Mouse (Mus musculus) midbrain, embryonic 10.5 days (tissue): ENCODE measurements around the gene Abhd17c. TPM values are rescaled to one million over a fixed set of nuclear protein-coding genes. Genes with fewer than 3 reads are reported as not detected.
A peak's percentile ranks its signal among the peaks of the same experiment; 100 is the strongest.

Experiments used
- DNase-seq: peaks from one replicate; pipeline ENCODE4 v3.0.0-alpha.2; 2017; ENCODE audit warnings: low spot score
- H3K27ac ChIP-seq: fragments of 300-500 bp; sonication (generic); replicated peaks from 2 replicates; pipeline ENCODE4 v1.5.1; 2016; ENCODE audit warnings: mild to moderate bottlenecking
- H3K27me3 ChIP-seq: fragments of 300-500 bp; sonication (generic); 2 replicates; pipeline ENCODE4 v1.6.1; 2016; ENCODE audit warnings: low read depth, mild to moderate bottlenecking; ENCODE audit not compliant: poor library complexity, severe bottlenecking
- H3K36me3 ChIP-seq: fragments of 300-500 bp; sonication (generic); 2 replicates; pipeline ENCODE4 v1.6.1; 2016; ENCODE audit warnings: mild to moderate bottlenecking, moderate library complexity
- H3K4me1 ChIP-seq: fragments of 300-500 bp; sonication (generic); 2 replicates; pipeline ENCODE4 v1.6.1; 2016
- H3K4me3 ChIP-seq: fragments of 300-500 bp; sonication (generic); 2 replicates; pipeline ENCODE4 v1.5.1; 2016; ENCODE audit warnings: mild to moderate bottlenecking, moderate library complexity
- H3K9me3 ChIP-seq: fragments of 300-500 bp; sonication (generic); replicated peaks from 2 replicates; pipeline ENCODE4 v1.6.1; 2016; ENCODE audit warnings: mild to moderate bottlenecking
- WGBS: fragments of 180-500 bp; shearing (Covaris S2); methylation state at CpG from one replicate; pipeline ENCODE4 v1.1.7; 2016; 5-methylcytosine and 5-hydroxymethylcytosine counted together
- polyA plus RNA-seq: library from polyadenylated mRNA; unstranded; fragments of >200 nt; fragmentation: Nextera tagmentation; extraction: Ambion mirVana; gene quantifications from 2 replicates; pipeline ENCODE4 v1.2.1, GENCODE M21; 2016

Abhd17c gene
- polyA plus RNA-seq, 1 experiment from 2014 or later, result 11.9 TPM

DNA sequence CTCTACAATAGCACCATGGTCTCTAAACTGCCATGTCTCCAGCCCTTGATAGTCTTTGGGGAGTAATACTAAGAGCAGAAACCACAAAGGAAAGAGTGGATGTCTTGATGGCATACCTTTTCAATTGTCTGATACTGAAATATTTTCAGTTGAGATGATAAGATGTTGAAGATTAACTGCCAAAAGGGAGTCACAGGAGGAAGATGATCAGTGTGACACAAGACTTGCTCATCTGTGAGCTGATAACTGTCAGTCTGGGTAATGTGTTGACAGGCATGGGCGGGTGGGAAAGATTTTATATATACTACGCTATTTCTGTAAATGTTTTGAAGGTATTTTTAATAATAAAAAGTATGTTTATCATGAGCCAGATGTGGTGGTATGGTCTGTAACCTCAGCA lies 16.7 kb upstream of the Abhd17c start:
- 92% methylated on average over 2 of the region's 2 CpGs for WGBS
- Histone ChIP-seq H3K27ac (no peak overlapping the region), H3K27me3 (no peaks in the 10 kb centered on the region), H3K4me3 (no peak overlapping the region), H3K9me3 (no peaks in the 10 kb centered on the region), H3K36me3 (no peaks in the 10 kb centered on the region), H3K4me1 (no peaks in the 10 kb centered on the region)
- no peak for DNase-seq

DNA sequence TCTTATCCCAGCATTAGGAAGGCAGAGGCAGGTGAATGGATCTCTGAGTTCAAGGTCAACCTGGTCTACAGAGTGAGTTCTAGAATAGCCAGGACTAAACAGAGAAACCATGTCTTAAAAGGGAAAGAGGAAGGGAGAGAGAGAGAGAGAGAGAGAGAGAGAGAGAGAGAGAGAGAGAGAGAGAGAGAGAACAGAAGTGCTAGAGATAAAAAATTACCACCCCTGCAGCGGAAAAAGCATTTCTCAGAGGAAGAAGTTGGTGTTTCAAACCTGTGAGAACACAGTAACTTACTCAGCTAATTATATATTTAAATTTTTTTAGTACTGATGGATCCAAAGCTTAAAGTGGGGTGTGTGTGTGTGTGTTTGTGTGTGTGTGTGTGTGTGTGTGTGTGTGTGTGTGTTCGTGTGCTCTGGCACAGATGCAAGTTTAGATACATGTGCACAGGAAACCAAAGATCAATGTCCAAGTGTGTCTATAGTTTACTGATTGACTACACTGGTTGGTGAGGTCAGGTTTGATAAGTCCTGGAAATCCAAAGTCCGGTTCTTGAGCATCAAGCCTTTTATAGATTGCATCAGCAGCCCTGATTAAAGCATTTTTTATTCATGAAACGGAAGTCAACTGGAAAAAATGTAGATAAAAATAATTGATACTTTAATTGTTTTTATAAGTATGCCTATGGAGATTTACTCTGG lies 15.2 kb upstream of the Abhd17c start:
- Histone ChIP-seq H3K27me3 (no peaks in the 10 kb centered on the region), H3K27ac (no peak overlapping the region), H3K9me3 (no peaks in the 10 kb centered on the region), H3K4me3 (no peak overlapping the region), H3K36me3 (no peaks in the 10 kb centered on the region), H3K4me1 (no peaks in the 10 kb centered on the region)
- 84% methylated on average over 4 of the region's 4 CpGs for WGBS
- no peak for DNase-seq

GRCm38 (mm10) chr7:84166007-84166406 lies 14.3 kb upstream of the Abhd17c start:
- Histone ChIP-seq H3K27ac (no peak overlapping the region), H3K9me3 (no peaks in the 10 kb centered on the region), H3K27me3 (no peaks in the 10 kb centered on the region), H3K4me3 (no peak overlapping the region), H3K36me3 (no peaks in the 10 kb centered on the region), H3K4me1 (no peaks in the 10 kb centered on the region)
- DNase-seq, result no peak
- WGBS, result 97% methylated on average over 1 of the region's 1 CpGs

DNA sequence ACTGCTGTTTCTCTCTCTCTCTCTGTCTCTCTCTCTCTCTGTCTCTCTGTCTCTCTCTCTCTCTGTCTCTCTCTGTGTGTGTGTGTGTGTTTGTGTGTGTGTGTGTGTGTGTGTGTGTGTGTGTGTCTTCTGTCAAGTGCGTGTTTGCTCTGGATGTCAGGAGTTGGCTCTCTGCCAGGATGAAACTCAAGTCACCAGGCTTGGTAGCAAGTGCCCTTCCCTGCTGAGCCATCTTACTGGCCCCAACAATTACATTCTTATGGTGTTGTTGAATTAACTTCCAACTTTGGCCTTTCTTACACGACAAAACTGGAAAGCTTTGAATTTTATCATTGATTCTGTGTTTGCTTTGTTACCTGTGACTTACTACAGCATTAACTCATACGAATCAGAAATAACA lies 13.6 kb upstream of the Abhd17c start:
- 83% methylated on average over 3 of the region's 3 CpGs for WGBS
- no peaks in the 10 kb centered on the region for H3K9me3 ChIP-seq
- no peak overlapping the region for H3K4me3 ChIP-seq
- DNase-seq, result no peak
- H3K4me1 ChIP-seq, result no peaks in the 10 kb centered on the region
- H3K36me3 ChIP-seq, result no peaks in the 10 kb centered on the region
- H3K27me3 ChIP-seq, result no peaks in the 10 kb centered on the region
- H3K27ac ChIP-seq, result no peak overlapping the region

GRCm38 (mm10) chr7:84164880-84165279 lies 13.2 kb upstream of the Abhd17c start:
- H3K27ac ChIP-seq, result no peak overlapping the region
- DNase-seq, result no peak
- H3K4me1 ChIP-seq, result no peaks in the 10 kb centered on the region
- no peaks in the 10 kb centered on the region for H3K9me3 ChIP-seq
- WGBS, result 89% methylated on average over 4 of the region's 4 CpGs
- H3K36me3 ChIP-seq, result no peaks in the 10 kb centered on the region
- H3K4me3 ChIP-seq, result no peak overlapping the region
- H3K27me3 ChIP-seq, result no peaks in the 10 kb centered on the region

DNA sequence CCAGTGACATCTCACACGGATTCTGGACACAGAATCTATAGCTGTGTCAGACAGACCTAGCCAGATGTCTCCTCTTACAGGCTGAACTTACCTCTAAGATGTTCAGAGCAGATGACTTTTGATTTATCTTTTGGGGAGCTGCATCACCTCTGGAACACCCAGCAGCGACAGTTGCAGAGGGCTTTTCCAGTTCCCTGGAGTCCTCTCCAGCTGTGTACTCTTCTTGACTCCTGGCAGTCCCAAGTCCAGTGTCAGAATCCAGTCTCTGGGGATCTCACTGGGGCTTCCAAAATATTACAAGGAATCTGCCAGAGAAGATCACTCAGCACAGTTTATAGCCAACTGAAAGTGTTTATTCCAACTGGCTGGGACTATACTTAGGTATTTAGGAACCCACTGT lies 12.7 kb upstream of the Abhd17c start:
- Histone ChIP-seq H3K9me3 (no peaks in the 10 kb centered on the region), H3K27me3 (no peaks in the 10 kb centered on the region), H3K4me3 (no peak overlapping the region), H3K27ac (no peak overlapping the region), H3K36me3 (no peaks in the 10 kb centered on the region), H3K4me1 (no peaks in the 10 kb centered on the region)
- no peak for DNase-seq
- WGBS, result 77% methylated on average over 2 of the region's 2 CpGs

- H3K27me3 ChIP-seq, result no peaks in the 10 kb centered on the region
- no peaks in the 10 kb centered on the region for H3K9me3 ChIP-seq
- 83% methylated on average over 4 of the region's 4 CpGs for WGBS
- no peak overlapping the region for H3K27ac ChIP-seq
- no peak for DNase-seq
- no peaks in the 10 kb centered on the region for H3K36me3 ChIP-seq
- H3K4me3 ChIP-seq, result no peak overlapping the region
- no peaks in the 10 kb centered on the region for H3K4me1 ChIP-seq
Measured at GRCm38 (mm10) chr7:84163585-84163984, 11.9 kb upstream of the Abhd17c start.

DNA sequence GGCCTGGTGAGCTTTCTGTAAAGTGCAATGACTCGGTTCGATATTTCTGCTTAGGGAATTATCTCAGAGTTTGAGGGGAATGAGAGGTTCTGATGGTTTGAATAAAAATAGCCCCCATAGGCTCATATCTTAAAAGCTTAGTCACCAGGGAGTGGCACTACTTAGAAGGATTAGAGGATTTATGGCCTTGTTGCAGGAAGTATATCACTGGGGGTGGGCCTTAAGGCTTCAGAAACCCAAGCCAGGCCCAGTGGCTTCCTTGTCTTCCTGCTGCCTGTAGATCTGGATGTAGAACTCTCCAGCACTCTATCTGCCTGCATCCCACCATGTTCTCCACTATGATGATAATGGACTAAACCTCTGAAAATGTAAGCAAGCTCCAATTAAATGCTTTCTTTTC lies 7.7 kb upstream of the Abhd17c start:
- Histone ChIP-seq H3K27me3 (no peaks in the 10 kb centered on the region), H3K4me3 (no peak overlapping the region), H3K4me1 (no peaks in the 10 kb centered on the region), H3K27ac (no peak overlapping the region), H3K36me3 (no peaks in the 10 kb centered on the region), H3K9me3 (no peaks in the 10 kb centered on the region)
- DNase-seq, result no peak
- WGBS, result 98% methylated on average over 2 of the region's 2 CpGs

DNA sequence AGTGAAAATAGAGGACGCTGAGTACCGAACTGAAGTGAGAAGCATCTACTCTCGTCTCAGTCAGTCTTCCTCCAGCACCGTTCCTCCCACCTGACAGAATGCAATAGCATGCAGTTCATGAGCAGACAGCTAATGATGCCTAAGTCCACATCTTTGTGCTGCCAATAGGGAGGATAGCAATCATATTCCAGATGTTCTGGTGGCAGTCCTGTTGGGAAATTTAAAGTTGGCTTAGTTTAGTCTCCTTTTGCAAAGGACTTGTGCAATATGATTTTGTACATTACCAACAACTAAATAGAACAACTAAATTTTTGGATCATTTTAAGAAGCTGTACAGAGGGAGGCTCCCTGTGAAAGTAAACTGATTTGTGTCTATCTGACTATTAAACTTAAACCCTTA lies 2.1 kb upstream of the Abhd17c start:
- no peak for DNase-seq
- H3K36me3 ChIP-seq, result peaks cover 4% of the 10 kb centered on the region
- no peaks in the 10 kb centered on the region for H3K9me3 ChIP-seq
- no peaks in the 10 kb centered on the region for H3K27me3 ChIP-seq
- 95% methylated on average over 4 of the region's 4 CpGs for WGBS
- H3K27ac ChIP-seq, result no peak overlapping the region
- H3K4me1 ChIP-seq, result peaks cover 30% of the 10 kb centered on the region
- no peak overlapping the region for H3K4me3 ChIP-seq

- no peak for DNase-seq
- H3K4me3 ChIP-seq, result peak overlapping the region; percentile 91; the same call in 1 of the 2 replicates
- no peak overlapping the region for H3K27ac ChIP-seq
- WGBS, result 78% methylated on average over 4 of the region's 4 CpGs
- peaks cover 13% of the 10 kb centered on the region for H3K36me3 ChIP-seq
- peaks cover 40% of the 10 kb centered on the region for H3K4me1 ChIP-seq
- no peaks in the 10 kb centered on the region for H3K9me3 ChIP-seq
- H3K27me3 ChIP-seq, result no peaks in the 10 kb centered on the region
Measured at GRCm38 (mm10) chr7:84152821-84153220, 1.1 kb upstream of the Abhd17c start.

GRCm38 (mm10) chr7:84152374-84152773 lies 681 bp upstream of the Abhd17c start:
- Histone ChIP-seq H3K9me3 (no peaks in the 10 kb centered on the region), H3K27me3 (no peaks in the 10 kb centered on the region), H3K4me3 (peak overlapping the region; percentile 91), H3K36me3 (peaks cover 14% of the 10 kb centered on the region), H3K4me1 (peaks cover 44% of the 10 kb centered on the region), H3K27ac (peak overlapping the region; percentile 97; the same call in 1 of the 2 replicates)
- 57% methylated on average over 6 of the region's 6 CpGs for WGBS
- no peak for DNase-seq

- H3K4me3 ChIP-seq, result peak overlapping the region; percentile 91
- H3K27ac ChIP-seq, result peak overlapping the region; percentile 97
- DNase-seq, result peak; percentile 95
- peaks cover 48% of the 10 kb centered on the region for H3K4me1 ChIP-seq
- no peaks in the 10 kb centered on the region for H3K9me3 ChIP-seq
- H3K27me3 ChIP-seq, result no peaks in the 10 kb centered on the region
- H3K36me3 ChIP-seq, result peaks cover 14% of the 10 kb centered on the region
- under 1% methylated on average over 55 of the region's 55 CpGs for WGBS
Measured at GRCm38 (mm10) chr7:84151960-84152334, 254 bp upstream of the Abhd17c start.

DNA sequence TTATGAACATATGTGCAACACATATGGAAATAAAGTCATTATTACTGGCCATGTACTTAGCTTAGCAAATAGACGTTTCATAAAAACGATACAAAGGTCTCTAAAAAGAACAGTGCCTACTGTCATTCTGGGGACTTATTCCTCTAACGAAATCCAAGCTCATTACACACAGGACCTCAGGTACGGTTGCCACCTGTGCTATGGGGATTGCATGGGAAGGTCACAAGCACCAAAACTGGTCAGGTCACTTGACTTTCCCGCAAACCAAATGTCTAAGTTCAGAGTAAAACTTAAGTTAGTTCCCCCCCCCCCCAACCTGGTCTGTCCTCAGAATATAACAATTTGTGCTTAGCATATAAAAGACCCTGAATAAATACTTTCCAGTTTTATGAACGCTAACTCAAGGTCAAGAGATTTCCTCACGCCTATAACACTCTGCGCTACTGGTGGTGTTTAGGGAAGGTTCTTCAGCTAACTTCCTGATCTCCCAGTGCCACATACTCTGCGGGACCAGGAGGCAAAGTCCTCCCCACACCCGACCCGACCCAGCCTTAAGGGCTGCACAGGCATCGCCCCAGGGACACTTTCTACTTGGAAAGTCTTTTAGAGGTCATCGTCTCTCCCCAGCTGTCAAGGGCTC lies 1.2 kb downstream of the Abhd17c start:
- H3K36me3 ChIP-seq, result peaks cover 14% of the 10 kb centered on the region
- no peaks in the 10 kb centered on the region for H3K9me3 ChIP-seq
- DNase-seq, result no peak
- no peaks in the 10 kb centered on the region for H3K27me3 ChIP-seq
- peak overlapping the region; percentile 91 for H3K4me3 ChIP-seq
- 12% methylated on average over 13 of the region's 13 CpGs for WGBS
- peak overlapping the region; percentile 97 for H3K27ac ChIP-seq
- peaks cover 61% of the 10 kb centered on the region for H3K4me1 ChIP-seq
